ENCODE assay signal across 8 mouse cellular contexts in genomic region chr7:29211415-29212198, GRCm38 (mm10). TPM values are rescaled to one million over a fixed set of nuclear protein-coding genes. Genes with fewer than 3 reads are reported as not detected.
DNase-seq lines count a peak whose midpoint lies in the region; ATAC-seq lines count a peak whose summit lies in the region.

No protein-coding gene starts in this region.

- no peak for ATAC-seq in cerebellum, adult (ENCODE audit: insufficient number of reproducible peaks, low FRiP score, low TSS enrichment)
- ATAC-seq in intestine, embryonic 15.5 days: peak; percentile 92
- ATAC-seq in midbrain, embryonic 12.5 days (ENCODE audit: low FRiP score, low read depth): no peak

- peak overlapping the region; percentile 61 for H3K4me2 ChIP-seq in intestine, embryonic 15.5 days (replicated peaks)
- H3K4me2 ChIP-seq in midbrain, embryonic 12.5 days (replicated peaks): peak overlapping the region; percentile 38

- peak overlapping the region; percentile 43 for H3K4me3 ChIP-seq in intestine, embryonic 15.5 days (replicated peaks)
- H3K4me3 ChIP-seq in limb, embryonic 10.5 days: peak overlapping the region; percentile 47
- H3K4me3 ChIP-seq in midbrain, embryonic 12.5 days: peak overlapping the region; percentile 28

- peak; percentile 36 for DNase-seq in cerebellum, adult 11 months
- peak; percentile 85 for DNase-seq in embryo, embryonic 11 days
- peak; percentile 85 to 87 for DNase-seq in gastrocnemius, postnatal 36 days
- peak; percentile 77 for DNase-seq in limb, embryonic 10.5 days (ENCODE audit: low spot score)
- DNase-seq in spleen, postnatal 10 days (ENCODE audit: low spot score in 2 of 2): peak; percentile 69 to 87

- peak overlapping the region; percentile 23; the same call in 1 of the 2 replicates for H3K9ac ChIP-seq in intestine, embryonic 15.5 days
- no peak overlapping the region for H3K9ac ChIP-seq in midbrain, embryonic 12.5 days (replicated peaks)

- peaks cover 11% of the 10 kb centered on the region; the same call in 1 of the 2 replicates for H3K4me1 ChIP-seq in intestine, embryonic 15.5 days (replicated peaks)
- peaks cover 20% of the 10 kb centered on the region for H3K4me1 ChIP-seq in limb, embryonic 10.5 days
- H3K4me1 ChIP-seq in midbrain, embryonic 12.5 days: peaks cover 7% of the 10 kb centered on the region; the same call in 1 of the 2 replicates

- 5% methylated on average over 34 of the region's 34 CpGs for WGBS in intestine, embryonic 15.5 days
- WGBS in limb, embryonic 10.5 days: 5% methylated on average over 34 of the region's 34 CpGs
- 4% methylated on average over 34 of the region's 34 CpGs for WGBS in midbrain, embryonic 12.5 days

- no peaks in the 10 kb centered on the region for H3K36me3 ChIP-seq in intestine, embryonic 15.5 days
- H3K36me3 ChIP-seq in limb, embryonic 10.5 days: no peaks in the 10 kb centered on the region
- H3K36me3 ChIP-seq in midbrain, embryonic 12.5 days: no peaks in the 10 kb centered on the region

- H3K27me3 ChIP-seq in intestine, embryonic 15.5 days (replicated peaks): no peaks in the 10 kb centered on the region
- H3K27me3 ChIP-seq in limb, embryonic 10.5 days (ENCODE audit: low read depth, poor library complexity, severe bottlenecking): peaks cover 24% of the 10 kb centered on the region
- H3K27me3 ChIP-seq in midbrain, embryonic 12.5 days: peaks cover 21% of the 10 kb centered on the region

- H3K27ac ChIP-seq in intestine, embryonic 15.5 days: peak overlapping the region; percentile 73
- H3K27ac ChIP-seq in limb, embryonic 10.5 days: peak overlapping the region; percentile 51; the same call in 1 of the 2 replicates
- H3K27ac ChIP-seq in midbrain, embryonic 12.5 days (replicated peaks): no peak overlapping the region

- H3K9me3 ChIP-seq in intestine, embryonic 15.5 days: no peaks in the 10 kb centered on the region
- H3K9me3 ChIP-seq in limb, embryonic 10.5 days (replicated peaks): no peaks in the 10 kb centered on the region
- H3K9me3 ChIP-seq in midbrain, embryonic 12.5 days: no peaks in the 10 kb centered on the region

- intact Hi-C loops in gastrocnemius, postnatal 36 days (cut with DNase I): no loop called here

RNA-seq across cellular contexts. Expression of gene Catsperg1, which starts 2.2 kb away (rescaled TPM):
- total RNA-seq in gastrocnemius, postnatal 36 days (2021): under 1 TPM in 1 of 2 experiments, not detected in 1; 0.22 TPM
- 0.81 and 0.99 TPM in 2 replicates for polyA plus RNA-seq in intestine, embryonic 15.5 days (2015; fragmentation: Nextera tagmentation; extraction: Ambion mirVana)
- polyA plus RNA-seq in limb, embryonic 10.5 days (2016; fragmentation: Nextera tagmentation; extraction: Ambion mirVana): 0.06 and 0.45 TPM in 2 replicates
- 0.82 and 0.96 TPM in 2 replicates for polyA plus RNA-seq in midbrain, embryonic 12.5 days (2016; fragmentation: Nextera tagmentation; extraction: Ambion mirVana)

RNA-seq across cellular contexts. Expression of gene Kcnk6, which starts 20.7 kb away (rescaled TPM):
- total RNA-seq in gastrocnemius, postnatal 36 days (2021): under 1 TPM; 0.91 to 0.97 TPM
- polyA plus RNA-seq in intestine, embryonic 15.5 days (2015; fragmentation: Nextera tagmentation; extraction: Ambion mirVana): 1.9 and 2.2 TPM in 2 replicates
- polyA plus RNA-seq in limb, embryonic 10.5 days (2016; fragmentation: Nextera tagmentation; extraction: Ambion mirVana): 0.70 and 1.2 TPM in 2 replicates
- polyA plus RNA-seq in midbrain, embryonic 12.5 days (2016; fragmentation: Nextera tagmentation; extraction: Ambion mirVana): 0.54 and 0.65 TPM in 2 replicates

RNA-seq across cellular contexts. Expression of gene Yif1b, which starts 26.5 kb away (rescaled TPM):
- 10 to 100 TPM; 36.0 to 41.1 TPM for total RNA-seq in gastrocnemius, postnatal 36 days (2021)
- 77.7 and 86.6 TPM in 2 replicates for polyA plus RNA-seq in intestine, embryonic 15.5 days (2015; fragmentation: Nextera tagmentation; extraction: Ambion mirVana)
- 99.8 and 103 TPM in 2 replicates for polyA plus RNA-seq in limb, embryonic 10.5 days (2016; fragmentation: Nextera tagmentation; extraction: Ambion mirVana)
- polyA plus RNA-seq in midbrain, embryonic 12.5 days (2016; fragmentation: Nextera tagmentation; extraction: Ambion mirVana): 72.5 and 83.2 TPM in 2 replicates

RNA-seq across cellular contexts. Expression of gene Psmd8, which starts 31.1 kb away (rescaled TPM):
- 100 to 1,000 TPM; 155 to 172 TPM for total RNA-seq in gastrocnemius, postnatal 36 days (2021)
- 244 and 249 TPM in 2 replicates for polyA plus RNA-seq in intestine, embryonic 15.5 days (2015; fragmentation: Nextera tagmentation; extraction: Ambion mirVana)
- 321 and 323 TPM in 2 replicates for polyA plus RNA-seq in limb, embryonic 10.5 days (2016; fragmentation: Nextera tagmentation; extraction: Ambion mirVana)
- 291 and 305 TPM in 2 replicates for polyA plus RNA-seq in midbrain, embryonic 12.5 days (2016; fragmentation: Nextera tagmentation; extraction: Ambion mirVana)

RNA-seq across cellular contexts. Expression of gene 2200002D01Rik, which starts 36.7 kb away (rescaled TPM):
- total RNA-seq in gastrocnemius, postnatal 36 days (2021): under 1 TPM; 0.28 to 0.86 TPM
- 178 and 182 TPM in 2 replicates for polyA plus RNA-seq in intestine, embryonic 15.5 days (2015; fragmentation: Nextera tagmentation; extraction: Ambion mirVana)
- 2.6 and 3.4 TPM in 2 replicates for polyA plus RNA-seq in limb, embryonic 10.5 days (2016; fragmentation: Nextera tagmentation; extraction: Ambion mirVana)
- polyA plus RNA-seq in midbrain, embryonic 12.5 days (2016; fragmentation: Nextera tagmentation; extraction: Ambion mirVana): 2.1 and 2.9 TPM in 2 replicates

Comparison
In these comparisons a context has a peak if more than half of its experiments do, and no peak if none do; other contexts are left out.
1. DNase-seq: peak in every context shown above with its lines; median percentile 86 in gastrocnemius, postnatal 36 days; 85 in embryo, embryonic 11 days; 78 in spleen, postnatal 10 days; 77 in limb, embryonic 10.5 days; 36 in cerebellum, adult 11 months.